Mouse (Mus musculus) cerebellum, adult 2 months (tissue): ENCODE measurements around the gene Tmtc4.

Source experiments
- CTCF ChIP-seq: fragments of 200-500 bp; IDR thresholded peaks from 2 replicates; pipeline ENCODE4 v1.5.1; 2011; ENCODE audit warnings: low read depth, mild to moderate bottlenecking, control low read depth, low read length, moderate library complexity, borderline replicate concordance; ENCODE audit not compliant: insufficient read depth
- POLR2A ChIP-seq: fragments of 200-500 bp; IDR thresholded peaks from 2 replicates; pipeline ENCODE4 v1.6.1; 2011; ENCODE audit warnings: low read length, control low read depth, borderline replicate concordance; ENCODE audit not compliant: insufficient read depth

DNA sequence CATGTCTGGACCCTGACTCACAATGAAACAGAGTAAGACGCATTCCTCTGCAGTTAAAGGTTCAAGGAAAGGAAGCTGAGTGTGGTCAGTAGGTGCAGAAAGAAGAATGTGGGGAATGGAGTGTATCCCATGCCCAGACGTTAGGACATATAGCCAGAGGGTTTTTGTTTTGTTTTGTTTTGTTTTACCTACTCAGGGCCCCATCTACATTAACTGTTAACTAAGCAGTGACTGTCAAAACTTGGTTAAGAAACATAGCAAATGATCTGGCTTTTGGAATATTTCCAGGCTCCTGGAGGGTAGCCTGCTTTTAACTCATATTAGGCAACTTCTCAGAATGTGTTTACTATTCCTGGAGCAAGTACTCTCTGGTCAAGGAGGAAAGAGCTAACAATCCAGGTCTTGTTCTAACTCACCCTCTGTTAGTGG, 79.9 kb downstream of the Tmtc4 start:
- TF ChIP-seq CTCF (no peak), POLR2A (no peak)
